Mouse (Mus musculus) heart, embryonic 12.5 days (tissue): ENCODE results near the gene 9530077C05Rik. TPM values are rescaled to one million over a fixed set of nuclear protein-coding genes. Genes with fewer than 3 reads are reported as not detected.
"Not testable (repeated sequence)": the region's sequence is repeated elsewhere in the genome, so short reads cannot be mapped to it uniquely, and the experiment has no call there.

Experiments
- ATAC-seq: fragments of 200-750 bp; cut with Nextera tagmentation; 2 replicates; pipeline ENCODE4 v1.8.0; 2017; ENCODE audit warnings: moderate TSS enrichment, moderate library complexity; ENCODE audit not compliant: insufficient number of reproducible peaks, low FRiP score
- H3K27ac ChIP-seq: fragments of 300-500 bp; sonication (generic); 2 replicates; pipeline ENCODE4 v1.5.1; 2016; ENCODE audit warnings: mild to moderate bottlenecking, moderate library complexity; ENCODE audit not compliant: poor library complexity, severe bottlenecking
- H3K27me3 ChIP-seq: fragments of 300-500 bp; sonication (generic); replicated peaks from 2 replicates; pipeline ENCODE4 v1.6.1; 2016; ENCODE audit warnings: mild to moderate bottlenecking, moderate library complexity
- H3K36me3 ChIP-seq: fragments of 300-500 bp; sonication (generic); 2 replicates; pipeline ENCODE4 v1.6.1; 2016; ENCODE audit warnings: mild to moderate bottlenecking, moderate library complexity
- H3K4me1 ChIP-seq: fragments of 300-500 bp; sonication (generic); replicated peaks from 2 replicates; pipeline ENCODE4 v1.6.1; 2016; ENCODE audit warnings: mild to moderate bottlenecking
- H3K4me2 ChIP-seq: fragments of 300-500 bp; sonication (generic); 2 replicates; pipeline ENCODE4 v1.6.1; 2016; ENCODE audit warnings: mild to moderate bottlenecking, moderate library complexity
- H3K4me3 ChIP-seq: fragments of 300-500 bp; sonication (generic); 2 replicates; pipeline ENCODE4 v1.5.1; 2016; ENCODE audit warnings: mild to moderate bottlenecking
- H3K9ac ChIP-seq: fragments of 300-500 bp; sonication (generic); 2 replicates; pipeline ENCODE4 v1.6.1; 2016; ENCODE audit warnings: mild to moderate bottlenecking, moderate library complexity
- H3K9me3 ChIP-seq: fragments of 300-500 bp; sonication (generic); replicated peaks from 2 replicates; pipeline ENCODE4 v1.6.1; 2016; ENCODE audit warnings: mild to moderate bottlenecking, moderate library complexity
- WGBS: fragments of 180-500 bp; shearing (Covaris S2); methylation state at CpG from one replicate; pipeline ENCODE4 v1.1.7; 2016; 5-methylcytosine and 5-hydroxymethylcytosine counted together
- polyA plus RNA-seq: library from polyadenylated mRNA; unstranded; fragments of >200 nt; fragmentation: Nextera tagmentation; extraction: Ambion mirVana; gene quantifications from 2 replicates; pipeline ENCODE4 v1.2.1, GENCODE M21; 2016

9530077C05Rik gene
- polyA plus RNA-seq, 1 experiment from 2014 or later: 2.0 TPM

GRCm38 (mm10) chr9:22390390-22390789, 20.9 kb upstream of the 9530077C05Rik start:
- Histone ChIP-seq H3K27me3 (no peaks in the 10 kb centered on the region), H3K36me3 (peaks cover 2% of the 10 kb centered on the region; the same call in 1 of the 2 replicates), H3K27ac (no peak overlapping the region), H3K9ac (no peak overlapping the region), H3K4me2 (no peak overlapping the region), H3K4me3 (no peak overlapping the region), H3K4me1 (peaks cover 19% of the 10 kb centered on the region), H3K9me3 (no peaks in the 10 kb centered on the region)
- ATAC-seq: no peak
- WGBS: 77% methylated on average over 5 of the region's 5 CpGs

- no peaks in the 10 kb centered on the region for H3K27me3 ChIP-seq
- no peaks in the 10 kb centered on the region for H3K36me3 ChIP-seq
- no peak overlapping the region for H3K4me3 ChIP-seq
- H3K4me2 ChIP-seq: no peak overlapping the region
- no peak overlapping the region for H3K9ac ChIP-seq
- no peak for ATAC-seq
- no peaks in the 10 kb centered on the region for H3K9me3 ChIP-seq
- H3K27ac ChIP-seq: no peak overlapping the region
- H3K4me1 ChIP-seq: peaks cover under 1% of the 10 kb centered on the region; the same call in 1 of the 2 replicates
- 81% methylated on average over 2 of the region's 2 CpGs for WGBS
Observed at GRCm38 (mm10) chr9:22394725-22395124, 16.6 kb upstream of the 9530077C05Rik start.

- Histone ChIP-seq H3K4me2 (no peak overlapping the region), H3K36me3 (no peaks in the 10 kb centered on the region), H3K27me3 (no peaks in the 10 kb centered on the region), H3K4me1 (no peaks in the 10 kb centered on the region), H3K27ac (no peak overlapping the region), H3K9me3 (no peaks in the 10 kb centered on the region), H3K9ac (no peak overlapping the region), H3K4me3 (no peak overlapping the region)
- 69% methylated on average over 4 of the region's 4 CpGs for WGBS
- no peak for ATAC-seq
Observed at GRCm38 (mm10) chr9:22399021-22399420, 12.3 kb upstream of the 9530077C05Rik start.

- Histone ChIP-seq H3K9ac (no peak overlapping the region), H3K4me2 (no peak overlapping the region), H3K4me1 (no peaks in the 10 kb centered on the region), H3K36me3 (no peaks in the 10 kb centered on the region), H3K9me3 (no peaks in the 10 kb centered on the region), H3K27me3 (no peaks in the 10 kb centered on the region), H3K27ac (no peak overlapping the region), H3K4me3 (no peak overlapping the region)
- ATAC-seq: no peak
- WGBS: 77% methylated on average over 6 of the region's 6 CpGs
Observed at GRCm38 (mm10) chr9:22402001-22402400, 9.3 kb upstream of the 9530077C05Rik start.

- Histone ChIP-seq H3K9me3 (no peaks in the 10 kb centered on the region), H3K27ac (no peak overlapping the region), H3K9ac (no peak overlapping the region), H3K36me3 (no peaks in the 10 kb centered on the region), H3K4me2 (no peak overlapping the region), H3K27me3 (no peaks in the 10 kb centered on the region), H3K4me1 (no peaks in the 10 kb centered on the region), H3K4me3 (no peak overlapping the region)
- 71% methylated on average over 3 of the region's 3 CpGs for WGBS
- ATAC-seq: no peak
Observed at GRCm38 (mm10) chr9:22402976-22403375, 8.3 kb upstream of the 9530077C05Rik start.

GRCm38 (mm10) chr9:22403501-22403900, 7.8 kb upstream of the 9530077C05Rik start:
- not testable (repeated sequence) for ATAC-seq, H3K4me3 ChIP-seq, H3K27ac ChIP-seq, H3K36me3 ChIP-seq, H3K4me1 ChIP-seq, H3K9ac ChIP-seq, H3K4me2 ChIP-seq, H3K27me3 ChIP-seq, H3K9me3 ChIP-seq
- 57% methylated on average over 2 of the region's 2 CpGs for WGBS

GRCm38 (mm10) chr9:22405414-22405813, 5.9 kb upstream of the 9530077C05Rik start:
- Histone ChIP-seq H3K4me3 (no peak overlapping the region), H3K9ac (no peak overlapping the region), H3K4me1 (no peaks in the 10 kb centered on the region), H3K36me3 (no peaks in the 10 kb centered on the region), H3K27me3 (no peaks in the 10 kb centered on the region), H3K27ac (no peak overlapping the region), H3K9me3 (no peaks in the 10 kb centered on the region), H3K4me2 (no peak overlapping the region)
- WGBS: 79% methylated on average over 3 of the region's 3 CpGs
- no peak for ATAC-seq

- not testable (repeated sequence) for H3K4me3 ChIP-seq, H3K4me2 ChIP-seq, H3K27ac ChIP-seq, H3K4me1 ChIP-seq, H3K36me3 ChIP-seq, H3K9ac ChIP-seq, ATAC-seq, H3K9me3 ChIP-seq, H3K27me3 ChIP-seq
- WGBS: 73% methylated on average over 4 of the region's 4 CpGs
Observed at GRCm38 (mm10) chr9:22407633-22408032, 3.7 kb upstream of the 9530077C05Rik start.

- not testable (repeated sequence) for H3K4me2 ChIP-seq, ATAC-seq, H3K9ac ChIP-seq, H3K36me3 ChIP-seq, H3K4me1 ChIP-seq, H3K4me3 ChIP-seq, H3K27me3 ChIP-seq, H3K27ac ChIP-seq, H3K9me3 ChIP-seq
- 14% methylated on average over 4 of the region's 4 CpGs for WGBS
Observed at GRCm38 (mm10) chr9:22408344-22408743, 3.0 kb upstream of the 9530077C05Rik start.

- Histone ChIP-seq H3K36me3 (no peaks in the 10 kb centered on the region), H3K4me1 (no peaks in the 10 kb centered on the region; the same call in 1 of the 2 replicates), H3K4me2 (no peak overlapping the region), H3K9ac (no peak overlapping the region), H3K27me3 (no peaks in the 10 kb centered on the region), H3K9me3 (no peaks in the 10 kb centered on the region), H3K4me3 (no peak overlapping the region), H3K27ac (no peak overlapping the region)
- WGBS: 74% methylated on average over 7 of the region's 7 CpGs
- ATAC-seq: no peak
Observed at GRCm38 (mm10) chr9:22409501-22409900, 1.8 kb upstream of the 9530077C05Rik start.

- Histone ChIP-seq H3K4me3 (no peak overlapping the region), H3K36me3 (no peaks in the 10 kb centered on the region), H3K27ac (no peak overlapping the region), H3K9me3 (no peaks in the 10 kb centered on the region), H3K4me1 (peaks cover 3% of the 10 kb centered on the region; the same call in 1 of the 2 replicates), H3K27me3 (no peaks in the 10 kb centered on the region), H3K9ac (no peak overlapping the region), H3K4me2 (no peak overlapping the region)
- no peak for ATAC-seq
- 63% methylated on average over 3 of the region's 3 CpGs for WGBS
Observed at GRCm38 (mm10) chr9:22416187-22416586, 4.9 kb downstream of the 9530077C05Rik start.

- Histone ChIP-seq H3K36me3 (no peaks in the 10 kb centered on the region), H3K4me3 (no peak overlapping the region), H3K27me3 (no peaks in the 10 kb centered on the region), H3K4me2 (no peak overlapping the region), H3K27ac (no peak overlapping the region), H3K9ac (no peak overlapping the region), H3K9me3 (no peaks in the 10 kb centered on the region), H3K4me1 (peaks cover 3% of the 10 kb centered on the region; the same call in 1 of the 2 replicates)
- WGBS: 49% methylated on average over 6 of the region's 6 CpGs
- no peak for ATAC-seq
Observed at GRCm38 (mm10) chr9:22417547-22417946, 6.2 kb downstream of the 9530077C05Rik start.
